Mouse (Mus musculus) kidney, postnatal 10 days (tissue): ENCODE measurements around the gene Krt34.

Source experiments
- DNase-seq: peaks from one replicate; pipeline ENCODE4 v3.0.0; 2021; ENCODE audit warnings: mixed read lengths

The Krt34 gene

DNA sequence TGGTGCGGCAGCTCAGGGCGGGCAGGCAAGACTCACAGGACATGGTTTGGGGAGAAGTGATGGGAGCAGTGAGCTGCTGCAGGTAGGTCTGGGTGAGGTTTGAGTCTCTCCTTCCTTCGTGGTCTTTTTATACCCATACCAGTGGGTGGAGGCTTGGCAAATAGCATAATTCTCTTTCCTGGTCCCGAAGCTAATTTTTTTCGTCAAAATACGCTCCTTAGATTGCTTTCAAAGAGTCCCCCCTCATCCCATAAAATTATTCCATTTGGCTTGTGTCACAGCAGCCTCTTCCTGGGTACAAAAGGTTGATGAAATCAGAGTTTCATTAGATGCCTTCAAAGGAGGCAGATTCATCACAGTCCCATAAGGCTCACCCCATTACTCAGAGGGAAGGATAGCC lies at the start of gene Krt34:
Gene Krt34 (minus strand): TSS at position 101 of the 400 bp plus-strand sequence.
- DNase-seq: no peak

GRCm38 (mm10) chr11:100088378-100089025 lies 47.1 kb upstream of the Krt34 start:
- DNase-seq: no peak

DNA sequence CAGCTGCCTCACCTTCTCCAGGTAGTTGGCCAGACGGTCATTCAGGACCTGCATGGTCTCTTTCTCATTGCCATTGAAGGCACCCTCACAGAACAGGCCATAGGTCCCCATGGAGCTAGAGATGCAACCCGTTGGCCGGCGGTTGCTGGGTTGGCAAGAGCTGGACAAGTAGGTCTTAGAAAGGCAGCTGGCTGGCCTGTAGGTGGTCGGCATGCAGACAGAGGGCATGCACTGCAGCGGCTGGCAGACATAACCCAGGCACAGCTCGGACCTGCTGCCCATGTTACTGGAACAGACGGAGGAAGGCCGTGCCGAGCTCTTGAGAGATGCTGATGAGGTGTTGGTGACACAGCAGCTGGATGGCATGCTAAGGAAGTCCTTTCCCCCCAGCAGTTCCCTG lies 46.5 kb upstream of the Krt34 start, which contains the start of gene Krt32:
Gene Krt32 (minus strand): TSS at position 366 of the 400 bp plus-strand sequence.
- DNase-seq: no peak

- no peak for DNase-seq
Observed at GRCm38 (mm10) chr11:100073873-100074272, 32.5 kb upstream of the Krt34 start.

DNA sequence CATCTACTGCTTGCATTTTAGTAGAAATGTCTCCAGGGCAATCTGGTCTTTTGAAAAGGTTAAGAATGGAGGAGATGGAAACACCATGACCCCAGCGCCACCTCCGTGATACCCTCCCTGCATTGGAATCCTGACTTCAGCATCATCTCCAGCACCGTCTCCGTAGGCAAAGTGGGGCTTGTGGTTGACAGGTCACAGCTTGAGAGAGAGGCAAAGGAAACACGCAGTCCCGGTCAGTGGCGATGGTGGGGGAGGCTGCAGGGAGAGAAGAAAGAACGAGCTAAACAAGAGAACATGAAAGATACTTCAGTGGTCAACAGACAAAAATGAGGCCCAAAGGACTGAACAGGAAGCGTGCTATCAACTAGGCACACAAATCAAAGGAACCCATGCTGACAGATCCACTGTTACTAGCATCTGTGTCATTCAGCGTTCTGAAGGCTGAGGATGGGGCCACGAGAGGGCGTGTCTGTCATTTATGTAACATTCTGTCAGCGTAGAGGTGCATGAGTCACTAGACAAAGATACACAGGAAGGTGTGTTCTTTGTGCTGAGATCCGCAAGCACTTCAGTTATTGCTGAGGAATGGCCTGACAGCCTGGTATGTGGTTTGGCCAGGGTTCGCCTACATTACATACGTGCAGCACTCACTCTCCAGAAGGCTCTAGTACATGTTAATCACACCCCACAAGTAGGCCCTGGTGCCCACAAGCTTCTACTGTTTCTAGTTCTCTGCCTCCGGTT lies 26.1 kb upstream of the Krt34 start:
- DNase-seq: peak; percentile 13

GRCm38 (mm10) chr11:100066236-100067010 lies 25.1 kb upstream of the Krt34 start:
- DNase-seq: no peak

- DNase-seq: no peak
Observed at GRCm38 (mm10) chr11:100058875-100059274, 17.5 kb upstream of the Krt34 start.

- no peak for DNase-seq
Observed at GRCm38 (mm10) chr11:100055686-100056655, 14.6 kb upstream of the Krt34 start.

GRCm38 (mm10) chr11:100050451-100050850 lies 9.1 kb upstream of the Krt34 start, which contains the start of gene Krt31:
Gene Krt31, minus strand, starts transcription at chr11:100050551.
- DNase-seq: no peak

DNA sequence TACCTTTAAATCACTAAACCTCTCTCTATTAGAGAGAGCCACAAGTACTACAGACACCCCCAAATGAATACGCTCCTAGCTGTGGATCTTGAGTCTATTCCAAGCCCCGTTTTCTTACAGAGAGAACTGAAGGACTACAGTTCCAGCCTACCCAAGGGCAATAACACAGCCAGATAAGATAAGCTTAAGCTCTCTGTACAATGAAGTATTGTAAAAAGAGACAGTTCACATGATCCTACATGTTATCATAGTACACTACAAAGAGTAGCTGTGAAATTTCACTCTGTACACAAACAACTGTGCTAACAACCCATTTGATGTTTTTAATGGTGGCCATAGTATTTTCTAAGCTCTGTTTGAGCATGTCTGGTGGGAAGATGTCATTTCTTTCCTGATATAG lies 5.8 kb upstream of the Krt34 start:
- no peak for DNase-seq

DNA sequence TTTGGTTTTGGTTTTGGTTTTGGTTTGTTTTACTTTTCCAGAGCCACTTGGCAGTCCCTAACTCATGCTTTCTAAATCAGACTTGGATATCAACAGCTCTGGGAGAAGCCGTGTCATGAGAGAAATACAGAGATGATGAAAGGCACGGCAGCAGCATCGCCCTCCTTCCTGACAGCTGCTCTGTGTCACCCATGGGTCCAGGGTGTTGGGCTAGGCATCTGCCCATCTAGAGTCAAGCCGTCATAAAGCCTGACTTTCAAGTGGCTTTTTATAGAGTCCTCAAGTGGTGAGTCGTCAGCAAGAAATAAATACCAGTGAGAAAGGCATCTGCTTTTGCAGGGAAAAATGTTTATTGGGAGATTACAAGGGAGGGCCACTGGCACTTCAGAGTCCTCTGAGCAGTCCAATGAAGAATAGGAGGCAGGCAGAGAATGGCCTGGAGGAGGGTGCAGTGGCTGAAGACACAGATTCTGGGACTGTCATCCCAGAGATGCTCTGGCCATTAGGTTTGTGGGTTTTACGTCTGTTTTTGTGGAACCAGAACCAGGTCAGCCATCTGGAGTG lies 5.0 kb upstream of the Krt34 start:
- DNase-seq: no peak

GRCm38 (mm10) chr11:100029768-100030167 lies 11.6 kb downstream of the Krt34 start, which contains the start of gene Krt33b:
Gene Krt33b, minus strand, starts transcription at chr11:100029868.
- no peak for DNase-seq

DNA sequence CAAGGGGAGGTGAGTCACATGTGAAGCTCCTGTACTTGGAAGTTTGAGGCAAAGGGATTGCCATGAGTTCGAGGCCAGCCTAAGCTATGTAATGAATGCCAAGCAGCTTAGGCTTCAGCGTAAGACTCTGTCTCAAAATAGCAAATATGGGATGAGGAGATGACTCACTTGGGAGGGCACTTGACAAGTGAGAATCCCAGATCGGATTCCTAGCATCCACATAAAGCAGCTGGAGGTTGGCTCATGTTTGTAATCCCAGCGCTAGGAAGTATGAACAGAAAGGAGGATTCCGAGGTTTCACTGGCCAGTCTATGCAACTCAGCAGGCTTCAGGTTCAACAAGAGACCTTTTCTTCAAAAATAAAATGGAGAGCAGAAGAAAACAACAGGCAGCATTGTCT lies 19.9 kb downstream of the Krt34 start:
- no peak for DNase-seq

GRCm38 (mm10) chr11:100019466-100019865 lies 21.9 kb downstream of the Krt34 start:
- no peak for DNase-seq

GRCm38 (mm10) chr11:100016112-100016511 lies 25.2 kb downstream of the Krt34 start, which contains the start of gene Krt33a:
Gene Krt33a, minus strand, starts transcription at chr11:100016212.
- no peak for DNase-seq

DNA sequence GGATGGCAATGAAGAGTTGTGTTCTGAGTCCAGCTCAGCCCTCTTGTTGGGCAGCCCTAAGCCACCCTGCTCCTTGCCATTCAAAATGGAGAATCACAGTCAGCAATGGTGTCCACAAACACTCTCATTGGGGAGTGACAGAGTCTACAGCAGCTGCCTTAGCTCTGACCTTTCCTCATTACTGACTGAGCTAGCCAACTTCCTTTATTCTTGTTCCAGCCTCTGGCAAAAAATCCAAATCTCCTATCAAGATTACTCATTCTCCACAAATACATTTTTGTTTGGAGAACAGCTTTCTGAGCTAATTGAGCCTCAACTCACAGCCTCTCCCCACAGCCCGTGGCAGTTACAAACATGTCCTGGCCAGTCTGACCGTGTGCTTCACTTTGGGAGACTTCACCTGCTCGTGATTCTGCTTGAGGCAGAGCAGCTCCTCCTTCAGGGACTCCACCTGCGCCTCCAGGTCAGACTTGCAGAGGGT lies 27.6 kb downstream of the Krt34 start:
- peak; percentile 9 for DNase-seq

- DNase-seq: no peak
Observed at GRCm38 (mm10) chr11:100010682-100011081, 30.7 kb downstream of the Krt34 start.

DNA sequence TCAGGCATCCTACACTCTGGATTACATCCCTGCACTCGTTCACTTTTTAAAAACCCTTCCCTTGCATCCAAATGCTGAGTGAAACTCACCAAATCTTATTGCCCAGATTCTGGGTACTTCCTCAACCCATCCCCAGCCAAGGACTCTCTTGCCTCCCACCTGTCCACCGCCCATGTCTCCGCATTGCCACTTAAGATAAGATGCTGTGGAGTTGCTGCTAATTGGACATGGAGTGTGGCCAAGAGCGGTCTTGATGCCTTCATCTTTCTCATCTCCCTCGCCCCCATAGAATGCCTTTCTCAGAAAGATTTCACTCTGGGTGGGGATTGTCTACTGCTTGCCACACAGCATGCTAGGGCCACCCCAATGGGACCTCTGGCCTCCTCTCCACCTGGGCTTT lies 33.0 kb downstream of the Krt34 start:
- DNase-seq: no peak

DNA sequence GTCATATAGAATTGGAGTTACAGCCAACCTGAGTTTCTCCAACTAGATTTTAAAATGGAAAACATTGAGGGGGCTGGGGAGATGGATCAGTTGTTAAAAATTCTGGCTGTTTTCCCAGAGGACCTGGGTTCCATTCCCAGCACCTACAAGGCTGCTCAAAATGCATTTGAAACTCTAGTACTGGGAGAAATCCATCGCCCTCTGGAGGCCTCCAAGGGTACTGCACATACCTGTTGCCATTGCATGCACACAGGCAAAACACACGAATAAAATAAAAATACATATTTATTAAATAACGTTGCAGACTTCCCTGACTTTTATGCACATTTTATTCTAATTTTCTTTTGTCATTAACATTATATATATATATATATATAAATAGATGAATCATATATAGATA lies 34.7 kb downstream of the Krt34 start:
- DNase-seq: no peak

- DNase-seq: no peak
Observed at GRCm38 (mm10) chr11:100005905-100006304, 35.4 kb downstream of the Krt34 start.

DNA sequence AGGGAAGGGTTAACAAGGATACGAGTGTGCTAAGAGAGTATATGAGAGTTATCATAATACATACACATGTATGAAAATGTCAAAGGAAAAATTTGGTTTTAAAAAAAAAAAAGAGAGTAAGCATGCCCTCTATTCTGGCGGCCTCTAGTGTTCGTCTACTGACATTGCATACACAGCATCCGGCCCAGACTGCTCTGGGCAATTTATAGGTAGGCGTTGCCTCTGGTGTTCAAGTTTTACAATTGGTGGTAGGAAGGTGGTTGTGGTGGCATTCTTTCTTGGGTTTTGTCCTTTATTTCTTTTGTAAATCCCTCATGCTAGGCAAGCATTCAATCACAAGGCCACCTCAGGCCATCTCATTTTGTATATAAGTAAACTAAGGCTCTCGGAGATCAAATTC lies 36.5 kb downstream of the Krt34 start:
- DNase-seq: peak; percentile 70

- DNase-seq: no peak
Observed at GRCm38 (mm10) chr11:99999091-99999490, 42.3 kb downstream of the Krt34 start.
